Mouse (Mus musculus) lung, adult 2 months (tissue): ENCODE data around the gene Wdr5b. TPM values are rescaled to one million over a fixed set of nuclear protein-coding genes. Genes with fewer than 3 reads are reported as not detected.

Experiments used
- DNase-seq: peaks from one replicate; pipeline ENCODE4 v3.0.0; 2022
- H3K4me1 ChIP-seq: fragments of 200-500 bp; 2 replicates; pipeline ENCODE4 v1.6.1; 2011; ENCODE audit warnings: low read length; ENCODE audit not compliant: control insufficient read depth, insufficient read depth
- H3K4me3 ChIP-seq: fragments of 200-500 bp; replicated peaks from 2 replicates; pipeline ENCODE3; 2011; ENCODE audit warnings: low read depth, mild to moderate bottlenecking, control low read depth, low read length; ENCODE audit errors: extremely low read depth
- CTCF ChIP-seq: fragments of 200-500 bp; IDR thresholded peaks from 2 replicates; pipeline ENCODE4 v1.5.1; 2011; ENCODE audit warnings: mild to moderate bottlenecking, low read length, control low read depth; ENCODE audit not compliant: insufficient read depth
- POLR2A ChIP-seq: fragments of 200-500 bp; IDR thresholded peaks from 2 replicates; pipeline ENCODE4 v1.6.1; 2011; ENCODE audit warnings: low read depth, mild to moderate bottlenecking, control low read depth, low read length, borderline replicate concordance; ENCODE audit errors: extremely low read depth
- WGBS: fragments of 180-500 bp; shearing (Covaris S2); methylation state at CpG from one replicate; pipeline ENCODE4 v1.1.7; 2018; 5-methylcytosine and 5-hydroxymethylcytosine counted together
- polyA plus RNA-seq: library from polyadenylated mRNA; depleted of rRNA; stranded (reverse); fragments of >200 nt; gene quantifications from 2 replicates; pipeline ENCODE4 v1.2.3, GENCODE M21; 2012

Wdr5b gene
- polyA plus RNA-seq, 1 experiment, result 2.5 TPM

DNA sequence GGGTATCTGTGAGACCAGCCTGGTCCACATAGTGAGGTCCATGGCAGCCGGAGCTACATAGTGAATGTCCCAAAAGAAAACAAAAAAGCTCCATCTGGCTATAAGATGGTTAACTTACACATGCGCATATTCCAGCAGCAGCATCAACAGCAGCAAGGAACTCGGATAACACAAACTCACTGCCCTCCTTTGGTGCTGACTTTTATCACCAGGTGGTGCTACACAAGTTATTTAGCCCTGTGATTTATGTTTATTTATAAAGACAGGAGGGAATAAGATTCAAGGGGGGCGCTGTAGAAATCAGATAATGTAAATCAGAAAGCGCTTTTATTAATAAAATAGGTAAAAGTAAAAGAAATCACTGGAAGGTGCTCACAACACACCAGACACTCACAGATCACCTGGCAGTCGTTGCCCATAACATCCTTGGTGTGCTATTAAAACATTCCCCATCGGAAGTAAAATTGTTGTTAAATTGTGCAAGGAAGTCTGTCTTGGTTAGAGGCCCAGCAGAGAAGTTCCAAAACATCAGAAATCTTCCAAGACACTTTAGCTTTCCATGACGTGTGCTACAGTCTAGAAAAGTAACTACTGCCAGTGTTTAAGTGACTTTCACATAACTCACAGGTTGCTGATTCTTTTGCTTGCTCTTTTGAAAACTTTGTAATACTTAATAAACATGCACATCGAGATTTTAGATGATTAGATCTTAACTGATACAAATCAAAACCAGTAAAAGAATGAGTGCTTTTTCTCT is 29.0 kb downstream of the Wdr5b start:
- 32% methylated on average over 9 of the region's 9 CpGs for WGBS
- TF ChIP-seq CTCF, result no peak
- TF ChIP-seq POLR2A, result no peak
- peaks cover 2% of the 10 kb centered on the region; the same call in 1 of the 2 replicates for H3K4me1 ChIP-seq
- no peak for DNase-seq
- H3K4me3 ChIP-seq, result no peak overlapping the region

DNA sequence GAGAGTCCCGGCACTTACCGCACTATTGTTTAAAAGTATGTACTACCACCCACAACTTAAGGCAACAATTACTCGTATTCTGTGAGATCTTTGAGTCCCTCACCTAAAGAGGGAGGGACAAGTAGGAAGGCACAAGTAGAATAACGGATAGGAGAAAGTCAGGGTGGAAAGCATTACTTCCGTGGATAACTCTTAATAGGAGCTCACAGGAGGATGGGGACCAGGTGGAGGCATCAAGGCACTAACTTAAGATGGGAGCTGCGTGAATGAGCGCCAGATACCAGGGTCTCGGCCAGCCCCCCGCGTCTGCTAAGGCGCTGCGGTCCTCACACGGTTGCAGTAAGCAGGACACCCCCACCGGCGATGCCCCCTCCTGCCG is 30.1 kb downstream of the Wdr5b start:
- under 1% methylated on average over 16 of the region's 16 CpGs for WGBS
- DNase-seq, result no peak

DNA sequence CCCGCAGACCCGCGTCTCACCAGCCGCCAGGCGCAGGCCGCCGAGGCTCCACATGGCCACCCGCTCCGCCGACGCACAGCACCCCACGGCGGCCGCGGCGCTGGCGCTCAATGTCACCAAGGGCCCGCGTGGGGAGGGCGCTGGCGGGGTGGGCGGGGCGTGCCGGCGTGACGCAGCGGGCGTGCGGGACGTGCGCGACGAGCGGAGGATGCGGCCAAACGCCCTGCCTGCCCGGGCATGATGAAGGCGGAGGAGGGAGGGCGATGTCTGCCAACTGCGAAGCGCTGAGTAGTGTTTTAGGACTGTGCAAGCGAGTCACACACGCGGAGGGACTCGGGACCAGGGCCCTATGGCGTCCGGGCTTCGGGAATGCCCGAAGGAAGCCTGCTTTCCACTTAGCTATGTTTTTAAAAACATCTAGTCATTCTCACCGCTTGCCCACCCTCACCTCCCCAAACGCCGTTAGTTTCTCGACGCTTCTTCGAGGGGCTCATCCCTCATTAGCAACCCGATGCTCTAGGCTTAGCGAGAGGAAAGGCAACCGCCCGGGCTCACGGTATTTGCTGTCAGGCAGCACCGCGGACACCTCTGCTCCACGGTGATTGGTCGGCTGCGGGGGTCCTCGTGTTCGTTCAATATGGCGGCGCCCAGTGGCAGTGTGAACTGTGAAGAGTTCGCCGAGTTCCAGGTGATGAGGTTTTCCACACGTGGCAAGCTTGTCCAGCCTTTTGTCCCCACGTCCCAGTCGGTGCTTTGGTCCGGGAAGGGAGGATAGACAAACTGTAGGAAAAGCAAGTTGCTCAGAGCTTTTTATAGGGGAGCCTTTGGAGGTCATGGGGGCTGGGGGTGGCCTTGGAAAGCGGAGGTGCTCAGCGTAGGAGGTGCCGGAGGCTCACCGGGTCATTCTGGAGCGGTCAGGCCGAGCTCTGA is 30.7 kb downstream of the Wdr5b start, which contains the start of the genes Fam162a and Ccdc58:
TSS of gene Fam162a (minus strand) at position 145 of the 930 bp plus-strand sequence.
TSS of gene Ccdc58 (plus strand) at position 236 of the 930 bp plus-strand sequence.
- under 1% methylated on average over 81 of the region's 81 CpGs for WGBS
- peaks cover 2% of the 10 kb centered on the region; the same call in 1 of the 2 replicates for H3K4me1 ChIP-seq
- peak; percentile 90 for DNase-seq
- TF ChIP-seq CTCF (no peak), POLR2A (peak; percentile 99)
- H3K4me3 ChIP-seq, result peak within 1 kb of the TSS; percentile 85

More for the DNA sequence above, 30.1 kb downstream of the Wdr5b start:
- TF ChIP-seq CTCF (no peak), POLR2A (no peak)
- H3K4me1 ChIP-seq, result peaks cover 2% of the 10 kb centered on the region; the same call in 1 of the 2 replicates
- H3K4me3 ChIP-seq, result peak overlapping the region; percentile 85

DNA sequence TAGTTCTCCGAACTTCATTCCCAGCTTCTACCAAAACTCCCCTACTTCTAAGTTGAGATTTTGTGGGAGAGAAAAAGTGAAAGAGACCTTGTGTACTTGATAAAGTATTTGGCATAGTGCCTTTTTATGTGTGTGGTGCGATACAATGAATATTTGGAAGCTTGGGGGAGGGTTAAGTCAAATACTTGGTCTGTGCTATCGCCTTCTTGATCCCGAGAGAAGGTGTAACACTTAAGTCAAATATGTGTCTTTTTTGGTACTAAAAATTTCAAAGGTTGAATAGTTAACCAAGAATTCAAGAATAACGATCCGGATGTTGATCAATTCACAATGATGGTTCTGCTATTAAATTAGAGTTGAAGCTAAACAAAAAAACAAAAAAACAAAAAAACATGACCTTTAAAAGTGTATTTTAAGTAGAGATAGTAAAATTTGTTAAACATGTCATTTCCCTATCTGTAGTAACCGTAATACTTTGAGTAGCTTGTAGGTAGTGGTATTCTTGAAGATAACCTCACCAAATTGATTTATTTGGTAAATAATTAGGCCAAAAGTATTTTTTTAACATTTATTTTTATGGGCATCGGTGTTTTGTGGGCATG is 31.5 kb downstream of the Wdr5b start:
- DNase-seq, result no peak
- WGBS, result 27% methylated on average over 8 of the region's 8 CpGs
- Histone ChIP-seq H3K4me1 (peaks cover 2% of the 10 kb centered on the region; the same call in 1 of the 2 replicates), H3K4me3 (peak overlapping the region; percentile 85)
- no peak for TF ChIP-seq POLR2A
- no peak for TF ChIP-seq CTCF

- DNase-seq, result no peak
- 94% methylated on average over 3 of the region's 3 CpGs for WGBS
- H3K4me1 ChIP-seq, result peaks cover 2% of the 10 kb centered on the region; the same call in 1 of the 2 replicates
- no peak overlapping the region for H3K4me3 ChIP-seq
- no peak for TF ChIP-seq CTCF
- TF ChIP-seq POLR2A, result no peak
Observed at GRCm38 (mm10) chr16:36074772-36075171, 33.8 kb downstream of the Wdr5b start.

- no peak overlapping the region for H3K4me3 ChIP-seq
- 84% methylated on average over 3 of the region's 3 CpGs for WGBS
- no peak for DNase-seq
Observed at GRCm38 (mm10) chr16:36079916-36080315, 38.9 kb downstream of the Wdr5b start.

DNA sequence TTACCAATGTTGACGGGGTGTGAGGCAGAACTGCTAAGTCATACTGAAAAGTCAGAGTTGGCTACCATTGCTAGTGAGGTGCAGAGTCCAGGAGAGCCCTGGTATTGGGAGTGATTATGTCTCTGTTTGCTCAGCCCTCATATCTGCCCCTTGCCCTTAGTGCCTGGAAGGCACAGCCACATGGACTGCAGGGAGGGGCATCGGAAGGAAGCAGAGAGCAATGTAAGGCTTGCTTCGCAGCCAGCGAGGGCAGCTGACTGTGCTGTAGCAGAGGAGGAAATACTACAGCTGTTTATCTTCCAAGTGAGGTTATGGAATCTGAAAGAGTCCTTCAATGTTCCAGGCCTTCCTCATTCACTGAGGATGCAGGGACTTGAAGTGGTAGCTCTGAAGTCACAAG is 46.9 kb downstream of the Wdr5b start:
- TF ChIP-seq CTCF (no peak), POLR2A (no peak)
- H3K4me1 ChIP-seq, result no peaks in the 10 kb centered on the region
- WGBS, result 43% methylated on average over 4 of the region's 4 CpGs
- DNase-seq, result no peak
- H3K4me3 ChIP-seq, result no peak overlapping the region

More at GRCm38 (mm10) chr16:36079916-36080315, 38.9 kb downstream of the Wdr5b start:
- no peaks in the 10 kb centered on the region for H3K4me1 ChIP-seq
- TF ChIP-seq CTCF, result no peak
- no peak for TF ChIP-seq POLR2A

GRCm38 (mm10) chr16:36089065-36089464 is 48.1 kb downstream of the Wdr5b start:
- no peaks in the 10 kb centered on the region for H3K4me1 ChIP-seq
- WGBS, result 64% methylated on average over 7 of the region's 7 CpGs
- H3K4me3 ChIP-seq, result no peak overlapping the region
- TF ChIP-seq CTCF (no peak), POLR2A (no peak)
- no peak for DNase-seq

DNA sequence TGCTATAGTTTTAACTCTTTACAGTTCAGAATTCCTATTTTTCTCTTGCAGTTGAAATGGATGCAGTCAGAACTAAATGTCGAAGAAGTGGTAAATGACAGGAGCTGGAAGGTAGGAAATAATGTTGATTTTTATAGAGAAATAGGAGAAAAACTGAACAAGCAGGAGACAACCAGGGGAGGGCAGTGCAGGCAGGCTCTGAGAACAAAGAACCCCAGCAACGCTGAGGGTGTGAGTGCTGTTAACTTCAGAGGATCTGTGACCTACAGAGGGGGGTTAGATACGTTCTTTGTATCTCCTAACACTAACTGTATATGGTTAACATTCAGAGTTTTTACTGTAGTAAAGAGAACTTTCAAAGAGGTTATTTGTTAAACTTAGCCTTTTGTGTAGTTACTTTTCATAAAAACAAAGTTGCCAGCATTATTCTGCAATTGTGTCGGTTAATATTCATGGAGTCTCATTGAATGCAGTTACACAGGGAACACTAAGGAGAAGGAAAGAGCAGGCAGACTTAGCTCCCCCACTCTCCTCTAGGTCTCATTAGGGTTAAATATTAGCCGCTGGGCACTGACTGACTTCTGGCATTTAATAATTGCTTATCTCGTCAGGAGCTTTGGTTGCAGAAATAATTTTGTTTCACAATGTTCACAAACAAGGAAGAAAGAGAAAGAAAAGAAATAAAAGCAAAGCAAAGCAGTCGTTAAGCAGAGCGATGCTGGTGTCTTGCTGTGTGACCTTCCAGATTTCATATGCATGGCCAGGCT is 49.0 kb downstream of the Wdr5b start:
- no peak for TF ChIP-seq POLR2A
- TF ChIP-seq CTCF, result no peak
- 72% methylated on average over 8 of the region's 8 CpGs for WGBS
- DNase-seq, result no peak

More for the DNA sequence above, 49.0 kb downstream of the Wdr5b start:
- Histone ChIP-seq H3K4me1 (no peaks in the 10 kb centered on the region), H3K4me3 (no peak overlapping the region)
